Comparison of ENCODE assay signal across 13 mouse cellular contexts in genomic region chr7:90058636-90059035, GRCm38 (mm10).
DNase-seq lines count a peak whose midpoint lies in the region; ATAC-seq lines count a peak whose summit lies in the region.
"Had no signal": no experiment of that assay in that cellular context is flagged by ENCODE, and none has a peak within 500 bp of the region (broad histone marks: within the 10 kb centered on the region; RNA-seq: fewer than 3 reads in every experiment).

No protein-coding gene starts in this region.

- H3K9ac ChIP-seq in liver, embryonic 12.5 days, result no peak overlapping the region
- no peak overlapping the region for H3K9ac ChIP-seq in liver, embryonic 11.5 days (ENCODE audit: low read depth, low read length)

- no peaks in the 10 kb centered on the region for H3K9me3 ChIP-seq in liver, embryonic 12.5 days (replicated peaks)
- no peaks in the 10 kb centered on the region for H3K9me3 ChIP-seq in liver, embryonic 11.5 days (ENCODE audit: control insufficient read depth, low read length)
- H3K9me3 ChIP-seq in hindbrain, embryonic 10.5 days, result no peaks in the 10 kb centered on the region
- H3K9me3 ChIP-seq: forebrain, embryonic 10.5 days had no signal

- ATAC-seq in liver, embryonic 12.5 days, result no peak
- ATAC-seq in liver, embryonic 11.5 days (replicated peaks; ENCODE audit: low FRiP score), result no peak
- ATAC-seq: midbrain, embryonic 16.5 days had no signal

- H3K27ac ChIP-seq in liver, embryonic 12.5 days, result peak overlapping the region; percentile 98
- H3K27ac ChIP-seq in liver, embryonic 11.5 days (ENCODE audit: low read depth, low read length), result no peak overlapping the region
- no peak overlapping the region for H3K27ac ChIP-seq in hindbrain, embryonic 10.5 days

- H3K4me2 ChIP-seq in liver, embryonic 12.5 days, result no peak overlapping the region
- H3K4me2 ChIP-seq in liver, embryonic 11.5 days, result no peak overlapping the region

- H3K27me3 ChIP-seq in liver, embryonic 12.5 days (replicated peaks), result no peaks in the 10 kb centered on the region
- no peaks in the 10 kb centered on the region for H3K27me3 ChIP-seq in liver, embryonic 11.5 days (replicated peaks; ENCODE audit: control insufficient read depth, insufficient read depth, low read length)
- no peaks in the 10 kb centered on the region for H3K27me3 ChIP-seq in hindbrain, embryonic 10.5 days (ENCODE audit: insufficient read depth, poor library complexity, severe bottlenecking)

- peaks cover 97% of the 10 kb centered on the region for H3K4me1 ChIP-seq in liver, embryonic 12.5 days
- peaks cover 67% of the 10 kb centered on the region for H3K4me1 ChIP-seq in liver, embryonic 11.5 days (replicated peaks; ENCODE audit: control insufficient read depth, insufficient read depth, low read length)
- H3K4me1 ChIP-seq in hindbrain, embryonic 10.5 days (replicated peaks), result peaks cover 23% of the 10 kb centered on the region

- 89% methylated on average over 4 of the region's 4 CpGs for WGBS in liver, embryonic 12.5 days (ENCODE audit: insufficient replicate concordance)
- 84% methylated on average over 4 of the region's 4 CpGs for WGBS in liver, embryonic 11.5 days
- WGBS in hindbrain, embryonic 10.5 days, result 91% methylated on average over 4 of the region's 4 CpGs

- no peak for DNase-seq in liver, embryonic 11.5 days (ENCODE audit: low spot score)
- peak; percentile 63 to 82 for DNase-seq in kidney, adult 8-10 months
- peak; percentile 81 to 82 for DNase-seq in kidney, postnatal 25 days
- no peak for DNase-seq in urinary bladder, postnatal 25 days (ENCODE audit: low spot score)
- DNase-seq in hindbrain, embryonic 10.5 days (ENCODE audit: low spot score), result no peak
- no peak for DNase-seq in layer of hippocampus, postnatal 25 days (ENCODE audit: extremely low spot score in 1 of 2, low spot score in 1 of 2)
- DNase-seq: cerebellum, adult 18-20 months; layer of hippocampus, adult 9-11 months; right cerebral cortex, postnatal 25 days; thymus, adult 18-20 months had no signal

- H3K4me3 ChIP-seq in liver, embryonic 12.5 days, result no peak overlapping the region
- H3K4me3 ChIP-seq in liver, embryonic 11.5 days (ENCODE audit: low read depth, low read length), result no peak overlapping the region
- H3K4me3 ChIP-seq in hindbrain, embryonic 10.5 days, result no peak overlapping the region
- H3K4me3 ChIP-seq: forebrain, embryonic 10.5 days had no signal

- H3K36me3 ChIP-seq in liver, embryonic 12.5 days, result no peaks in the 10 kb centered on the region
- no peaks in the 10 kb centered on the region for H3K36me3 ChIP-seq in liver, embryonic 11.5 days (ENCODE audit: control insufficient read depth, insufficient read depth, low read length)
- H3K36me3 ChIP-seq in hindbrain, embryonic 10.5 days, result no peaks in the 10 kb centered on the region
- H3K36me3 ChIP-seq: forebrain, embryonic 10.5 days had no signal

Comparison
In these comparisons a context has a peak if more than half of its experiments do, and no peak if none do; other contexts are left out.
1. DNase-seq: peak in kidney, adult 8-10 months (2 of 2) and kidney, postnatal 25 days (2 of 2); none in liver, embryonic 11.5 days (single experiment), urinary bladder, postnatal 25 days (single experiment), hindbrain, embryonic 10.5 days (single experiment) and layer of hippocampus, postnatal 25 days (0 of 2).